Mouse (Mus musculus) urinary bladder, postnatal 25 days (tissue): Measurements from ENCODE around the gene Echdc1.
"Not testable (repeated sequence)": the region's sequence is repeated elsewhere in the genome, so short reads cannot be mapped to it uniquely, and the experiment has no call there.

ENCODE experiments used
- DNase-seq: peaks from one replicate; pipeline ENCODE4 v3.0.0; 2022; ENCODE audit warnings: low spot score

Echdc1 gene

GRCm38 (mm10) chr10:29313064-29313638 lies at the start of gene Echdc1:
Gene Echdc1, plus strand, starts transcription at chr10:29313166.
- DNase-seq: peak; percentile 82

- no peak for DNase-seq
These were observed 31.2 kb upstream of the Echdc1 start for GRCm38 (mm10) chr10:29281736-29282135.

- DNase-seq: no peak
These were observed 27.2 kb upstream of the Echdc1 start for GRCm38 (mm10) chr10:29285757-29286156.

GRCm38 (mm10) chr10:29302230-29302629 lies 10.7 kb upstream of the Echdc1 start:
- DNase-seq: no peak

GRCm38 (mm10) chr10:29311480-29312219 lies 1.3 kb upstream of the Echdc1 start:
- DNase-seq: no peak

- no peak for DNase-seq
These were observed 939 bp downstream of the Echdc1 start for GRCm38 (mm10) chr10:29313905-29314304.

DNA sequence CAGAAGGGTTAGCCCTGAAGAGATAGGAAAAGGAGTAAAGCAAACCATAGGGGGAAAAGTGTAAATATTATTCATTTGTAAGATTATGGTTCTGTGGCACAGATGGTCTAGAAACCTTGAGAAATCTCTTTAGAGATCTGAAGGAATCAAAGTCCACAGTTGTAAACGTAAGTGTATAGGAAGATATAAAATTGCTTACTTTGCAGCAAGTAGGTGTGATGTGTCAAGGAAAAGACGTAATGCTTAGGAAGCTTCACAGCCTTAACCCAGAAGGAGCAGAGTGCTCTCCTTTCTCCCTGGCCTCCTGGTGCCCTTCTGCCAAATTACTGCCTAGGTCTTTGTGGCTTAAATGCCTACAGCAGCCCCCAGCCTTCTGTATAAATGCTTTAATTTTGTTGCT lies 11.9 kb downstream of the Echdc1 start:
- DNase-seq: no peak

GRCm38 (mm10) chr10:29333836-29334235 lies 20.9 kb downstream of the Echdc1 start:
- DNase-seq: no peak

GRCm38 (mm10) chr10:29338355-29339056 lies 25.5 kb downstream of the Echdc1 start:
- peak; percentile 56 for DNase-seq

DNA sequence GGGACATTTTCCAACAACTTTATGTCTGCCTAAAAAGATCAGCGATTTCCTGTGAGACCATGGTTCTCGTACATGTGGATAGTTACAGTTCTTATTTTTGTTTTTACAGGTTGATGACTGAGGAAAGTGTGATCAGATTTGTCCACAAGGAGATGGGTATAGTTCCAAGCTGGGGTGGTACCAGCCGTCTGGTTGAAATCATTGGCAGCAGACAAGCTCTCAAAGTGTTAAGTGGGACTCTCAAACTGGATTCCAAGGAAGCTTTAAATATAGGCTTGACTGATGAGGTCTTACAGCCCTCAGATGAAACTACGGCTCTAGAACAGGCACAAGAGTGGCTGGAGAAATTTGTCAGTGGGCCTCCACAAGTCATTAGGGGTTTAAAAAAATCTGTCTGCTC lies 31.3 kb downstream of the Echdc1 start:
- DNase-seq: no peak

- no peak for DNase-seq
These were observed 33.7 kb downstream of the Echdc1 start for GRCm38 (mm10) chr10:29346638-29347037.

- no peak for DNase-seq
These were observed 38.5 kb downstream of the Echdc1 start for GRCm38 (mm10) chr10:29351420-29351819.

- DNase-seq: no peak
These were observed 39.6 kb downstream of the Echdc1 start for GRCm38 (mm10) chr10:29352575-29352974.

DNA sequence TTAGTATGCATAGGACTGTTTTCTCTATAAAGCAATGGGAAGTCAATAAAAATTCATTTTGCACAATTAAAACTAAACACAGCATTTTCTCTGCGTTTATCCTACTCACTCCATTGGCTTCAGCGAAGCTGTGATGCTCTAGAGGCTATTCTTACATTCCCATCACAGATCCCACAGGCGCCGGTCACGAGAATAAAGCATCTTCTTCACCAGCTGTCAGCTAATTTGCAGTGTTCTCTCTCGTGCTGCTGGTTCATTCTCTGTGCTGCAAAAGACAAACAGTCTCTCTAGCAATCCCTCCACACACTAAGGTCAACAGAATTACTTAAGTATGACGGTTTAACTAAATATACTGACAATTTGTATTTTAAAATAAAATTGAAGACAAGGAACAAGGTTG lies 41.2 kb downstream of the Echdc1 start:
- no peak for DNase-seq

DNA sequence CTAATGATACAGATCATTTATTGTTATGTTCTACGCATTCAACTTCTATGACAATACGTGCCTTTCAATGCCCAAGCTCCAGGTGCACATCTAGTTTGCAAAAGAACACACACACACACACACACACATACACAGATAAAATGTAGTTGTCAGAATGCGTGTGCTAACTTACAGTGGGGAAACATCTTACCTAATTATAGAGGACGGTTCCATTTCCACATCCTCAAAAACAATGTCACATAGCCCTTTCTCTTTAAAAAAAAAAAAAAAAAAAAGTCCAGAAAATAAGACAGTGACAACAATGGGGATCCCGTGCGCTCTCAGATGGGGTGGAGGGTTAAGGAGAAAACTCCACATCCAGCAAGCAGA lies 48.1 kb downstream of the Echdc1 start:
- DNase-seq: no peak

GRCm38 (mm10) chr10:29361464-29362196 lies 48.7 kb downstream of the Echdc1 start:
- DNase-seq: peak; percentile 93

GRCm38 (mm10) chr10:29362197-29362900 lies 49.4 kb downstream of the Echdc1 start, which contains the start of gene Rnf146:
Gene Rnf146, minus strand, starts transcription at chr10:29362442.
- DNase-seq: no peak

- DNase-seq: no peak
These were observed 61.1 kb downstream of the Echdc1 start for GRCm38 (mm10) chr10:29374065-29374464.

GRCm38 (mm10) chr10:29381558-29381957 lies 68.6 kb downstream of the Echdc1 start:
- DNase-seq: no peak

DNA sequence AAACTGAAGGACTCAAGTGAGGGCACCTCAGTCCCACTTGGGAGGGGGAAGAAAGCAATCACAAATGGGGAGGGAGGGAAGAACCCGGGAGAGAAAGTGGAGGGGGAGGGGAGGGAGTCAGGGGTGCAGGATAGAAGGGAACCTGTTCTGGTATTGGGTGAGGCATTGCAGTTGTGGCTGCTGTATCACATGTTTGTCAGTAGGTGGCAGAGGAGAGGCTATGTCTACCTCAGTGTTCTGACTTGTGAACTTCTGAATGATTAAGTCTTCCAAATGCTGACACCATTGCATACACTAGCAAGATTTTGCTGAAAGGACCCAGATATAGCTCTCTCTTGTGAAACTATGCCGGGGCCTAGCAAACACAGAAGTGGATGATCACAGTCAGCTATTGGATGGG lies 81.9 kb downstream of the Echdc1 start:
- not testable (repeated sequence) for DNase-seq
